Mouse (Mus musculus) spleen, embryonic (tissue): ENCODE data around the gene Gbx2.

Experiments used
- CTCF ChIA-PET: fragments of 350-600 bp; sonication (Branson Sonifier 250); formaldehyde crosslinking; loops from one replicate; lab custom pipeline; 2022; lab: Charles Lee

The Gbx2 gene

DNA sequence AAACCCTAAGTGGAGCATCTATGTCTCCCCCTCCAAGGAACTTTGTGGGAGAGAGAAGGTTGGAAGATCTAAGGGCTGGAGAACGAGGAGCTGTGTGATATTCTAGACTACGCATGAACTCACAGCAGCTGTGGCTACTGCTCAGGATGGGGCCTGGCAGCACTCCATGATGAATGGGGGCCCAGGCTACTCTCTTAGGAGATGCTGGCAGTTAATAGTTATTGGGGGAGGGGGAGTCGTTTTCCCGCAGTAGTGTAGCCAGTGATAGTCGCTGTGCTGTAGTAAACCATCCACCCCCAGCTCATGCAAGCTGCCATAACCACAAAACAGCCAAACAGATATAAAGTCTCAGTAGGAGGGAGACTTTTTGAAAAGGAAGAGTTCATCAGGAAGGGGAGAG is 18.6 kb downstream of the Gbx2 start:
- CTCF ChIA-PET: no interaction called here

GRCm38 (mm10) chr1:89909796-89910195 is 21.2 kb downstream of the Gbx2 start:
- CTCF ChIA-PET: no interaction called here

GRCm38 (mm10) chr1:89902641-89903040 is 28.3 kb downstream of the Gbx2 start:
- CTCF ChIA-PET: no interaction called here

GRCm38 (mm10) chr1:89902236-89902635 is 28.7 kb downstream of the Gbx2 start:
- CTCF ChIA-PET: no interaction called here

- CTCF ChIA-PET: no interaction called here
Measured at GRCm38 (mm10) chr1:89901381-89901780, 29.6 kb downstream of the Gbx2 start.

- CTCF ChIA-PET: no interaction called here
Measured at GRCm38 (mm10) chr1:89899761-89900445, 31.1 kb downstream of the Gbx2 start.

DNA sequence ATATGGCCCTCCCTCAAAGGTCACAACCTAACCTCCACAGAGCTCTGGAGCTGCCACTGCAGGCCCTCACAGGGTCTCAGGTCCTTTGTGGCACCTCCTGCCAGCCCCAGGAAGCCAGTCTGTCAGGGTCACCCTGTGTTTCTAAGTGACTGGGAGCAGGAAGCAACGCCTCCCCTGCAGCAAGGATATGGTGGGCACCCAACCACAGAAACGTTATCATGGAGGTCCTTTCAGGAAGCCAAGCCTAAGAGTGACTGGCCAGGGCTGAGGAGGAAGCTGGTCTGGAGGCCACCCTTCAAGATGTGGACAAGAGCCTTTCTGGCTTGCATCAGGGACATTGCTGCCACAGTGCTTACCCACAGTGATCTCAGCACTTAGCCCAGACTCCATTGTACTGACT is 31.9 kb downstream of the Gbx2 start:
- CTCF ChIA-PET: no interaction called here

GRCm38 (mm10) chr1:89895801-89896200 is 35.2 kb downstream of the Gbx2 start:
- CTCF ChIA-PET: no interaction called here

GRCm38 (mm10) chr1:89892281-89892680 is 38.7 kb downstream of the Gbx2 start:
- CTCF ChIA-PET: no interaction called here

GRCm38 (mm10) chr1:89891400-89891799 is 39.6 kb downstream of the Gbx2 start:
- CTCF ChIA-PET: no interaction called here

DNA sequence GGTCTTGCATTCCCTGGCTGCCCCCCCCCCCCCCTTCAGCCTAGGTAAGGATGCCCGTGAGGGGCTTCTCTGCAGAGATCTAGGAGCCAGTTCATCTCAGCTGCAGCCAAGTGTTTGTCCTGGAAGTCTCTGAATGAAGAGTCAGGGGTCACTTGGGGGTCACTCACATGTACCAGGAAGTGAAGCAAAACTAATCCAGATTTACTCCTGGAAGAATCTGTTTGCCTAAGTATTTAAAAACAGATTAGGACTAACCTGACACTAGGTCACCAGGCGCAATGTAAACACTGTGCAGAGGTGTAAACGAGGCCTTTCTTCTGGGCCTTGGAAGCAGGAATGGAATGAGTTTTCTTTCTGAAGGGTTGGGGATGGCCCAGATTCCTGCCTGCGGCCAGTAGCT is 45.3 kb downstream of the Gbx2 start:
- CTCF ChIA-PET: interaction anchor here (0.7 kb wide), 1 partner anchor 1871 kb away, joined by 23 read pairs; no protein-coding TSS in a partner anchor

DNA sequence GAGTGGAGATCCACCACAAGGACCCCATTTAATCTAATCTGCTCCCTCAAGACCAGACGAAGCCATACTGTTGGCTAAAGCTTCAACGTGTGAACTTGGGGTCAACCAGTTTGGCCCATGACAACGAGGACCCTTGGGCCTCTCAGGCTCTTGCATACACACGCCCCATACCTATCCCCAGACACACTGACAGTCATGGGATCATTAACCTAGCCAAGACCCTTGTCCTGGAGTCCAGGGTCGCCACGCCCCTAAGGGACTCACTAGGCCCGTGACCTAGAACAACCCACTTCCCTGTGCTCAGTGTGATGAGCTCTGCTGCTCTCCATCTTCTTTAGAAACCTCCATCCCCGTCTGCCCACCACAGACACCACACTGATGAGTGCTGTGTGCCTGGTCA is 46.6 kb downstream of the Gbx2 start:
- CTCF ChIA-PET: no interaction called here

DNA sequence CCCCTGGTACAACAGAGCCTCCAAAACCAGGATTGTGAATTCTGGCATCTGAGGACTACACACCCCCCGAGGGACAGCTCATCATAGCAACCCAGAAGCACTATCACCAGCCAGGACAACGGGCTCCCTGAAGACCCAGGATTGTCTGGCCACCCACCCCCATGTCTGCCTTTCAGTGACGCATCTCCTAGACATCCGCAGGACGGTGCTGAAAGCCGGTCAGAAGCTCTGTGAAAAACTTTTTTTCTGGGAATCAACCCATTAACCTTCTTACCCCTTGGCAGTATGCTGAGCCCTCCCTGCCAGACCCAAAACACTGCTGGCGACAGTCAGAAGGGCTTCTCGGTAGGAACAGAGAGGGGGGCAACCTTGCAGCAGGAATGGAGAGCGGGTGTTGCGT is 50.1 kb downstream of the Gbx2 start:
- CTCF ChIA-PET: no interaction called here

DNA sequence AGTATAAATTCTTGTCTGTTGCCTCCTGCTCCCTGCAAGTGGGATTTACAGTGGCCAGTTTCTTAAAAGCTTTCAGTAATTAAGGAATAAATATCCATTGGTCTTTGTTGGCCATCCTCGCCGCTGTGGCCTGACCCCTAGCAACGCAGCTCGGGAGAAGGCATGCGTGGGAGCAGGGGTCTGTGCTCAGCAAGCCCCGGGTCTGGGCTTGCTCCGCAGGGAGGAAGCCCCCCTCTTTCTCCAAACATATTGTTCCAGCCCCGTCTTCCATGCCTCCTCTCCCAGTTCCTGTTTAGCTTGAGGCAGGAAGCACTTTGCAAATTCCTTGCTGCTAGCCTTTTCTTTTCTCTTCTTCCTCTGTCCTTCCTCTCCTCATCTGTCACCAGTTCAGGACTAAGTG is 50.8 kb downstream of the Gbx2 start:
- CTCF ChIA-PET: no interaction called here

DNA sequence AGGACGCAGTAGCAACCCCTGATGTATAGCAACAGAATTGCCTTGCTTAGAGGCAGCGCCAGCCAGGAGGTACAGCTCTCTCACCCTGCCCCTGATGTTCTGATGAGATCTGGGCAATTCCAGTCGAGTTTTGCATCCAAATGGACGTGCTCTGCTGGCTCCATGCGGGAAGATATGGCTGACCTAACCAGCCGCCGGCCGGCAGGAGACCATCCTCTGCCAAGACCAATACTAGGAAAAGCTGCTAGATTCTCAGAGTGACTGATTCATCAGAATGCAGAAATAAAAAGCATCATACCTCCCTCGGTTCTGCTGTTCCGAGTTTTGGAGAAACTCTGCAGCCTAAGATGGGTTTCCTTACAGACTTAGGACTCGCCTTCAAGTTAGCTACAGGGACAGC is 52.5 kb downstream of the Gbx2 start:
- CTCF ChIA-PET: no interaction called here
